Mouse (Mus musculus) liver, embryonic 18 days (tissue): ENCODE data around the gene Gm3147. TPM values are rescaled to one million over a fixed set of nuclear protein-coding genes. Genes with fewer than 3 reads are reported as not detected.

Source experiments
- polyA plus RNA-seq: library from polyadenylated mRNA; depleted of rRNA; stranded (reverse); fragments of >200 nt; gene quantifications from 2 replicates; pipeline ENCODE4 v1.2.3, GENCODE M21; 2012; rRNA removed

Gene Gm3147
- polyA plus RNA-seq = not detected in 2 replicates

DNA sequence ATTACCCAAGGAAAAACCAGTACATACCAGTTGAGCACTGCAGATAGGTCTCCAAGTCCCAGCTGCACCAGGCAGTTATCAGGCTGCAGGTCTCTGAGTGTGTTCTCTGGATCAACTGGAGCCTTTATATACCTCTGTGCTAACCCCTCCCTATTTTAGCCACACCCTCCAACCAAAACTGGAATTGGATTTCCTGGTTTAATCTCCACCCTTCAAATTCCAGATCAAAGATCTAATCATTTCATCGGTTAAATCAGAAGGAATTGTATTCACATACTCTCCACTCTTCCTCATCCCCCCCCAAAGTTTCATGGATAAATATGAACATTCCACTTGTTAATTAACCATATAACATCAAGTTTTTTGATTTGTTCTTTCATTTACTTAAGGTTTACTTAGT lies at the start of gene Gm3147:
Gene Gm3147, minus strand, starts transcription at position 101 of the 400 bp plus-strand sequence.

DNA sequence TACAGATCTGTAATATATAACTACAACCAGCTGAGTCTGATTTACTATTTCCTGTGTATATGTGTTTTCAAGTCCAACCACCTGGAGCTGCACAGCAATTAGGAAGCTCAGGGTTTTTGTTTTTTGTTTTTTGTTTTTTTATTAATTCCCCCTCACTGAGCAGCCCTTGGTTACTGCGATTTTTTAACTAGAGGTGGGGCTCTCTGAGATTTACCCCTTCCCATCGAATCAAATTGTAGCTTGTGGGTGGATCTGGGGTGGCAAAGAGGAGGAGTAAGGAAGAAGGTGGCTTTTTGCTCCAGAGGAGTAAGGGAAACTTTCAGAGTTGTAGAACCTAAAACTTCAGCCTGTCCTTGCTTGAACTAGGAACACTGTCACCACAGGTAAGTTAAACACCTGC lies 31.9 kb upstream of the Gm3147 start, which contains the start of gene Gm6205:
Gene Gm6205, plus strand, starts transcription at position 301 of the 400 bp plus-strand sequence.

DNA sequence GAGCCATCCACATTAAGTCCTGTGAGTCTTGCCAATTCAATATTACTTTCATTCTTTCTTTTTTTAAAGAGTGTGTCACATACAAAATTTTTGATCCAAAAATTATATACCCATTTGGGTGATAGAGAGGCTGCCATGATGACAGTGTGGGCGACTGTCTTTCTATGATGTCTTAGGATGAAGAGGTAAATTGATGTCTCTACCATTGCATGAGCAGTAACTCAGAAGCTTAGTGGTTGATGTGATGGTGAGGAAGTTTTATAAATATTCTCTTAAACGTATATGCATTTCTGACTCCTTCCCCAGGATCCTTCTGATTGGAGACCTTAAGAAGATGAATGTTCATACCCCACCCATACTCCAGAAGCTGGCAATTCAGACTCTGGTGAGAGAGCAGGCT lies 7.5 kb upstream of the Gm3147 start, which contains the start of gene Gm6509:
Gene Gm6509, plus strand, starts transcription at position 301 of the 400 bp plus-strand sequence.

Other genes starting within 250 kb of the Gm3147 start
- not detected in 2 replicates for gene Gm7682, start 170.6 kb downstream of the Gm3147 start, polyA plus RNA-seq
- not detected in 2 replicates for gene Gm3139, start 90.1 kb downstream of the Gm3147 start, polyA plus RNA-seq
- gene Gm6509, start 7.6 kb upstream of the Gm3147 start, polyA plus RNA-seq = not detected in 2 replicates
- gene Gm6205, start 32.0 kb upstream of the Gm3147 start, polyA plus RNA-seq = not detected in 2 replicates
- gene Gm3183, start 249.1 kb upstream of the Gm3147 start, polyA plus RNA-seq = not detected in 2 replicates